Comparison of ENCODE assay signal across 12 mouse cellular contexts in the genomic region with DNA sequence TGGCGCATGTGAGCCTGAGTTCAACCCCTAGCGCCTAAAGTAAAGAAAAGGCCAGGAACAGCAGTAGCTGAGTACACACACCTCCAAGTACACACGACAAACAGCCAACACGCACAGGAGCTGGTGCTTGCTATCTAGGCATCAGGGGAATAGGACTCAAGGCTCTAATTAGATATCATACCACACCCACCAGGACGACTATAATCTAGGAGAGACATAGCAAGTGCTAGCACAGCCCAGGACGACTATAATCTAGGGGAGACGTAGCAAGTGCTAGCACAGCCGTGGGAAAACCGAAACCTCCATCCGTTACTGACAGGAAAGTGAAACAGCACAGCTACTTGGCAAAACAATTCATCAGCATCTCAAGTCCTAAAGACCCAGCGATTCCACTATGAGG.
"Had no signal": no experiment of that assay in that cellular context is flagged by ENCODE, and none has a peak within 500 bp of the region (broad histone marks: within the 10 kb centered on the region; RNA-seq: fewer than 3 reads in every experiment).

No protein-coding gene starts in this region.

- H3K27ac ChIP-seq: kidney, embryonic 15.5 days; left cerebral cortex, adult 2 months; limb, embryonic 10.5 days; macrophage; midbrain, embryonic 13.5 days had no signal

- H3K4me1 ChIP-seq: midbrain, embryonic 13.5 days had no signal

- H3K36me3 ChIP-seq: kidney, embryonic 15.5 days; limb, embryonic 10.5 days; midbrain, embryonic 13.5 days had no signal

- H3K9ac ChIP-seq: kidney, embryonic 15.5 days; lung, embryonic 14.5 days; midbrain, embryonic 13.5 days had no signal

- H3K9me3 ChIP-seq: kidney, embryonic 15.5 days; limb, embryonic 10.5 days; midbrain, embryonic 13.5 days had no signal

- H3K4me3 ChIP-seq: kidney, embryonic 15.5 days; left cerebral cortex, adult 2 months; limb, embryonic 10.5 days; midbrain, embryonic 13.5 days had no signal

- H3K27me3 ChIP-seq: kidney, embryonic 15.5 days; midbrain, embryonic 13.5 days had no signal

- ATAC-seq: intestine, embryonic 16.5 days; midbrain, embryonic 13.5 days had no signal

- H3K4me2 ChIP-seq: kidney, embryonic 15.5 days; lung, embryonic 14.5 days; midbrain, embryonic 13.5 days had no signal

- DNase-seq: kidney, adult 2 months; kidney, postnatal 14 days; lung, embryonic 14.5 days; lung, postnatal 14 days; right cerebral cortex, postnatal 14 days; thymus, postnatal 36 days had no signal
